Mouse (Mus musculus) brain, embryonic 14.5 days (tissue): Measurements from ENCODE around the gene Gm7137.

Source experiments
- CTCF ChIP-seq: fragments of 200-500 bp; IDR thresholded peaks from 2 replicates; pipeline ENCODE4 v1.5.1; 2012; ENCODE audit warnings: inconsistent platforms, mild to moderate bottlenecking, moderate library complexity, borderline replicate concordance; ENCODE audit not compliant: insufficient read depth, insufficient read length; ENCODE audit errors: extremely low read depth
- POLR2A ChIP-seq: fragments of 200-500 bp; IDR thresholded peaks from 2 replicates; pipeline ENCODE4 v1.6.1; 2012; ENCODE audit warnings: mild to moderate bottlenecking, inconsistent platforms, borderline replicate concordance; ENCODE audit not compliant: poor library complexity, insufficient read depth, insufficient read length, severe bottlenecking; ENCODE audit errors: extremely low read depth

GRCm38 (mm10) chr10:77794976-77795375 lies 7.0 kb upstream of the Gm7137 start, which contains the start of gene Gm9639:
- TF ChIP-seq CTCF (no peak), POLR2A (no peak)
